Mouse (Mus musculus) intestine, embryonic 16.5 days (tissue): Measurements from ENCODE around the gene Olfr1260. TPM values are rescaled to one million over a fixed set of nuclear protein-coding genes. Genes with fewer than 3 reads are reported as not detected.

ENCODE experiments used
- ATAC-seq: fragments of 200-750 bp; cut with Nextera tagmentation; 2 replicates; pipeline ENCODE4 v1.8.0; 2017; ENCODE audit warnings: moderate TSS enrichment, moderate library complexity
- H3K27ac ChIP-seq: fragments of 300-500 bp; sonication (generic); 2 replicates; pipeline ENCODE4 v1.5.1; 2014; ENCODE audit warnings: mild to moderate bottlenecking, low read length
- H3K27me3 ChIP-seq: fragments of 300-500 bp; sonication (generic); replicated peaks from 2 replicates; pipeline ENCODE4 v1.6.1; 2014; ENCODE audit warnings: low read length, control low read depth, mixed read lengths; ENCODE audit not compliant: control insufficient read depth, insufficient read depth
- H3K36me3 ChIP-seq: fragments of 300-500 bp; sonication (generic); 2 replicates; pipeline ENCODE4 v1.6.1; 2014; ENCODE audit warnings: low read length, control low read depth; ENCODE audit not compliant: control insufficient read depth, insufficient read depth
- H3K4me1 ChIP-seq: fragments of 300-500 bp; sonication (generic); 2 replicates; pipeline ENCODE4 v1.6.1; 2014; ENCODE audit warnings: low read length, control low read depth, mixed read lengths; ENCODE audit not compliant: control insufficient read depth, insufficient read depth
- H3K4me2 ChIP-seq: fragments of 300-500 bp; sonication (generic); 2 replicates; pipeline ENCODE4 v1.6.1; 2014; ENCODE audit warnings: low read depth, low read length, control low read depth
- H3K4me3 ChIP-seq: fragments of 300-500 bp; sonication (generic); 2 replicates; pipeline ENCODE4 v1.5.1; 2014; ENCODE audit warnings: mild to moderate bottlenecking, low read length
- H3K9ac ChIP-seq: fragments of 300-500 bp; sonication (generic); 2 replicates; pipeline ENCODE4 v1.6.1; 2014; ENCODE audit warnings: low read depth, low read length
- H3K9me3 ChIP-seq: fragments of 300-500 bp; sonication (generic); 2 replicates; pipeline ENCODE4 v1.6.1; 2016; ENCODE audit warnings: low read length, control low read depth; ENCODE audit not compliant: control insufficient read depth
- WGBS: fragments of 180-500 bp; shearing (Covaris S2); extraction: QIAGEN DNeasy Blood & Tissue Kit; methylation state at CpG from one replicate; pipeline ENCODE4 v1.1.7; 2014; 5-methylcytosine and 5-hydroxymethylcytosine counted together
- polyA plus RNA-seq: library from polyadenylated mRNA; unstranded; fragments of >200 nt; fragmentation: Nextera tagmentation; extraction: Ambion mirVana; gene quantifications from 2 replicates; pipeline ENCODE4 v1.2.1, GENCODE M21; 2015

The Olfr1260 gene
- not detected in 2 replicates for polyA plus RNA-seq

- no peak within 1 kb of the TSS for H3K4me3 ChIP-seq
- 49% methylated on average over 2 of the region's 2 CpGs for WGBS
- ATAC-seq, result no peak
- no peak within 1 kb of the TSS for H3K27ac ChIP-seq
- H3K27me3 ChIP-seq, result no peaks in the 10 kb centered on the region
- H3K9me3 ChIP-seq, result no peaks in the 10 kb centered on the region
- H3K4me1 ChIP-seq, result no peaks in the 10 kb centered on the region
- H3K4me2 ChIP-seq, result no peak within 1 kb of the TSS
- H3K36me3 ChIP-seq, result no peaks in the 10 kb centered on the region
- no peak within 1 kb of the TSS for H3K9ac ChIP-seq
Measured at GRCm38 (mm10) chr2:89974184-89974583, at the start of gene Olfr1260. Gene Olfr1260, plus strand, starts transcription at chr2:89974340.

GRCm38 (mm10) chr2:89927009-89927408, 47.1 kb upstream of the Olfr1260 start, which contains the start of gene Olfr1258:
Gene Olfr1258, plus strand, starts transcription at chr2:89927309.
- ATAC-seq, result no peak
- H3K36me3 ChIP-seq, result no peaks in the 10 kb centered on the region
- H3K4me3 ChIP-seq, result no peak within 1 kb of the TSS
- no peaks in the 10 kb centered on the region for H3K27me3 ChIP-seq
- H3K4me2 ChIP-seq, result no peak within 1 kb of the TSS
- no peak within 1 kb of the TSS for H3K27ac ChIP-seq
- H3K9ac ChIP-seq, result no peak within 1 kb of the TSS
- no peaks in the 10 kb centered on the region for H3K9me3 ChIP-seq
- no peaks in the 10 kb centered on the region for H3K4me1 ChIP-seq

GRCm38 (mm10) chr2:89948564-89948963, 25.6 kb upstream of the Olfr1260 start, which contains the start of gene Olfr1259:
Gene Olfr1259, minus strand, starts transcription at chr2:89948664.
- H3K4me1 ChIP-seq, result no peaks in the 10 kb centered on the region
- no peaks in the 10 kb centered on the region for H3K9me3 ChIP-seq
- H3K36me3 ChIP-seq, result no peaks in the 10 kb centered on the region
- ATAC-seq, result no peak
- no peak within 1 kb of the TSS for H3K9ac ChIP-seq
- H3K4me3 ChIP-seq, result no peak within 1 kb of the TSS
- H3K27ac ChIP-seq, result no peak within 1 kb of the TSS
- no peak within 1 kb of the TSS for H3K4me2 ChIP-seq
- WGBS, result 82% methylated on average over 5 of the region's 5 CpGs
- no peaks in the 10 kb centered on the region for H3K27me3 ChIP-seq

GRCm38 (mm10) chr2:89977709-89978108, 3.6 kb downstream of the Olfr1260 start:
- no peaks in the 10 kb centered on the region for H3K27me3 ChIP-seq
- no peak overlapping the region for H3K27ac ChIP-seq
- H3K9me3 ChIP-seq, result no peaks in the 10 kb centered on the region
- no peaks in the 10 kb centered on the region for H3K36me3 ChIP-seq
- ATAC-seq, result no peak
- H3K9ac ChIP-seq, result no peak overlapping the region
- no peaks in the 10 kb centered on the region for H3K4me1 ChIP-seq
- H3K4me2 ChIP-seq, result no peak overlapping the region
- H3K4me3 ChIP-seq, result no peak overlapping the region
- 82% methylated on average over 2 of the region's 2 CpGs for WGBS

GRCm38 (mm10) chr2:89990921-89991320, 16.8 kb downstream of the Olfr1260 start, which contains the start of gene Olfr1261:
Gene Olfr1261, plus strand, starts transcription at chr2:89991221.
- H3K36me3 ChIP-seq, result no peaks in the 10 kb centered on the region
- ATAC-seq, result no peak

GRCm38 (mm10) chr2:89999845-90000244, 25.7 kb downstream of the Olfr1260 start, which contains the start of gene Olfr1262:
Gene Olfr1262, plus strand, starts transcription at chr2:90000145.
- Histone ChIP-seq H3K4me2 (no peak within 1 kb of the TSS), H3K9ac (no peak within 1 kb of the TSS), H3K4me3 (no peak within 1 kb of the TSS), H3K27me3 (no peaks in the 10 kb centered on the region), H3K9me3 (no peaks in the 10 kb centered on the region), H3K27ac (no peak within 1 kb of the TSS), H3K36me3 (no peaks in the 10 kb centered on the region), H3K4me1 (no peaks in the 10 kb centered on the region)
- ATAC-seq, result no peak

More at GRCm38 (mm10) chr2:89990921-89991320, 16.8 kb downstream of the Olfr1260 start, which contains the start of gene Olfr1261:
- Histone ChIP-seq H3K27me3 (no peaks in the 10 kb centered on the region), H3K4me2 (no peak within 1 kb of the TSS), H3K9me3 (no peaks in the 10 kb centered on the region), H3K4me3 (no peak within 1 kb of the TSS), H3K27ac (no peak within 1 kb of the TSS), H3K4me1 (no peaks in the 10 kb centered on the region), H3K9ac (no peak within 1 kb of the TSS)

- no peak for ATAC-seq
- 82% methylated on average over 2 of the region's 2 CpGs for WGBS
Measured at GRCm38 (mm10) chr2:90011831-90012230, 37.7 kb downstream of the Olfr1260 start, which contains the start of gene Olfr1263. Gene Olfr1263, plus strand, starts transcription at chr2:90012131.

GRCm38 (mm10) chr2:90025477-90025876, 51.3 kb downstream of the Olfr1260 start, which contains the start of gene Olfr1264:
Gene Olfr1264, minus strand, starts transcription at chr2:90025577.
- H3K27ac ChIP-seq, result no peak within 1 kb of the TSS
- no peak within 1 kb of the TSS for H3K9ac ChIP-seq
- no peaks in the 10 kb centered on the region for H3K9me3 ChIP-seq
- no peak within 1 kb of the TSS for H3K4me3 ChIP-seq
- no peak within 1 kb of the TSS for H3K4me2 ChIP-seq
- H3K36me3 ChIP-seq, result no peaks in the 10 kb centered on the region
- ATAC-seq, result no peak
- H3K4me1 ChIP-seq, result no peaks in the 10 kb centered on the region
- no peaks in the 10 kb centered on the region for H3K27me3 ChIP-seq
- WGBS, result 66% methylated on average over 2 of the region's 2 CpGs

More at GRCm38 (mm10) chr2:90011831-90012230, 37.7 kb downstream of the Olfr1260 start, which contains the start of gene Olfr1263:
- Histone ChIP-seq H3K27ac (no peak within 1 kb of the TSS), H3K4me1 (no peaks in the 10 kb centered on the region), H3K9me3 (no peaks in the 10 kb centered on the region), H3K4me3 (no peak within 1 kb of the TSS), H3K36me3 (no peaks in the 10 kb centered on the region), H3K4me2 (no peak within 1 kb of the TSS), H3K9ac (no peak within 1 kb of the TSS), H3K27me3 (no peaks in the 10 kb centered on the region)
